Mouse (Mus musculus): ENCODE results near the gene Gm20388.

DNA sequence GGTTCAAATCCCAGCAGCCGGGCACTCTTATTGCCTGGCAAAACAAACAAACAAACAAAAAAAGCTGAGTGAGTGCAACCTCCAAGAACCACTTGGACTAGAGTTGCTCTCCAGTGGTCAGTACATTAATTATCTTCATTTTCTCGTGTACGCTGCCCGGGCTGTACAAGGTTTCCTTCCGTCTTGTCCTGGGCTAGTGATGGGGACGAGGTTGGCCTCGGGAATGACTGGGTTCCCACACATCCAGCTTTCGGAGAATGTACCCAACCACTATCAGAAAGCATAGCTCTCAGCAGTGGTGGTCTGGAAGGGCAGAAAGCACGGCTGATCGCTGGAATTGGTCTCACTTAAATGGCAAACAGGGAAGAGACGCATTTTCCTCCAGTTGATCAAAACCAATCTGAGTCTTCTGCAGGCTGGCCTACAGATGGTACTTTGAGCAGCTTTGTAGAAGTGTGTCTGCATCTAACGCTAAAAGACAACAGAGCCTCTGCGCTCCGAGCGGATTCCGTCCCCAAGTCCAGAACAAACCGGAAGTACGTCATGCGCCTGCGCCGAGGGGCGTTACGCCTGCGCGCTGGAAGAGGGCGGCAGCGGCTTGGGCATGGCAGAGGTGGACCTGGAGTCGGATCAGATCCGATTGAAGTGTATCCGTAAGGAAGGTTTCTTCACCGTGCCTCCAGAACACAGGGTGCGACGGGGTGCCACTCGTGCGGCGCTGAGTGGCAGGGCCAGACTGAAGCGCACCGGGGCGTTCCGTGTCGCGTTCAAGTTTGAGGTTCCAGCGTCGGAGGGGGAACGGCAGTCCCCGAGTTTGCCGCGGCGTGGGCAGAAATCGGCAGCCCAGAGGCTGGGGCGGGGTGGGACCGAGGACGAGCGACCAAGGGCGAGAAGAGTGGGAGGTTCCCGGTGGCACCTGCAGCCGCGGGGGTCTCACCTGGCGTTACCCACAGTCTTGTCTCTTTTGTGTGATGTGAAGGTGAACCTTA, 3313.9 kb downstream of the Gm20388 start, which contains the start of gene Cdk10:
- TF ChIP-seq CTCF (IDR thresholded peaks at IDR 0.05; ENCODE audit: low read depth, low read length) (no peak), TAL1 (conservative IDR thresholded peaks at IDR 0.05; ENCODE audit: low read depth, low read length) (no peak), GATA2 (IDR thresholded peaks at IDR 0.05; ENCODE audit: borderline replicate concordance, low read depth, low read length) (no peak), GATA1 (IDR thresholded peaks at IDR 0.05; ENCODE audit: borderline replicate concordance, low read length) (no peak)

All from G1E (cell line).